ENCODE assay signal across 7 mouse cellular contexts in the genomic region with DNA sequence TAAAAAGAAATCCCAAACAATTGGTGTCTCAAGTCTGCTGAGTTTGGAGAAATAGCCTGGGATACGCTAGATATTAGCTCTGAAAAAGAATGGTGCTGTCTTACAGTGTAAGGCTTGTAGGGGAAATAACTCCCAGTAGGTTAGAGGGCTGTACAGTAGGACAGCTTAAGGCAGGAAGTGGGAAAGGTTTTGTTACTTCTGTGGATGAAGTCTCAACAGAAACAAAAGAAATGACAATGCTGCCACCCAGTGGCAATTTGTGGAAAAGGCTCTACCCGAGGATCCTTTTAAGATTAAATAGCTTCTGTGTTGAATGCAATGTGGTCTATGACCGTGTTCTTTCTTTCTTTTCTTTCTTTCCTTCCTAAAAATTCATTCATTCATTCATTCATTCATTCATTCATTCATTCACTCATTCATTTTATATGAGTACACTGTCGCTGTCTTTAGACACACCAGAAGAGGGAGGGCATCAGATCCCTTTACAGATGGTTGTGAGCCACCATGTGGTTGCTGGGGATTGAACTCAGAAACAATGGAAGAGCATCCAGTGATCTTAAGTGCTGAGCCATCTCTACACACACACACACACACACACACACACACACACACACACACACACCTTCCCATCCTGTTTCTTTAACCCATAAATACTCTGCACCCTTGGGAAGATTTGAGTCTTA. TPM values are rescaled to one million over a fixed set of nuclear protein-coding genes. Genes with fewer than 3 reads are reported as not detected.
A peak's percentile ranks its signal among the peaks of the same experiment; 100 is the strongest.
DNase-seq lines count a peak whose midpoint lies in the region; ATAC-seq lines count a peak whose summit lies in the region.

No protein-coding gene starts in this region.

- H3K36me3 ChIP-seq in midbrain, embryonic 13.5 days: no peaks in the 10 kb centered on the region

- no peaks in the 10 kb centered on the region for H3K27me3 ChIP-seq in midbrain, embryonic 13.5 days

- ATAC-seq in midbrain, embryonic 13.5 days: peak; percentile 83

- no peaks in the 10 kb centered on the region for H3K9me3 ChIP-seq in midbrain, embryonic 13.5 days

- intact Hi-C loops in gastrocnemius, postnatal 36 days (cut with DNase I): loop anchor here (10.0 kb wide), 1 partner anchor 274 kb away; a partner anchor contains a TSS
- intact Hi-C loops in left cerebral cortex, postnatal 36 days (cut with DNase I): loop anchor here (1.0 to 10.0 kb wide), 4 partner anchors 52 to 366 kb away; a partner anchor contains a TSS

- H3K4me3 ChIP-seq in midbrain, embryonic 13.5 days (replicated peaks): no peak overlapping the region

- no peak overlapping the region for H3K4me2 ChIP-seq in midbrain, embryonic 13.5 days (replicated peaks)

- 9% methylated on average over 4 of the region's 4 CpGs for WGBS in midbrain, embryonic 13.5 days

- no peaks in the 10 kb centered on the region for H3K4me1 ChIP-seq in midbrain, embryonic 13.5 days (replicated peaks)

- no peak overlapping the region for H3K9ac ChIP-seq in midbrain, embryonic 13.5 days (replicated peaks)

- DNase-seq in adrenal gland, adult 18-20 months (ENCODE audit: low spot score in 2 of 2): peak; percentile 72 to 76
- peak; percentile 86 for DNase-seq in embryo, embryonic 11 days
- peak; percentile 38 to 44 for DNase-seq in gastrocnemius, postnatal 36 days
- peak; percentile 53 for DNase-seq in kidney, adult 11 months
- DNase-seq in left cerebral cortex, postnatal 36 days (ENCODE audit: low spot score in 2 of 2): peak; percentile 61 to 66
- DNase-seq in spleen, adult 12 weeks (ENCODE audit: low spot score): peak; percentile 51

- no peak overlapping the region for H3K27ac ChIP-seq in midbrain, embryonic 13.5 days

RNA-seq across cellular contexts. Expression of a gene that starts 0.9 kb away (rescaled TPM):
- total RNA-seq in adrenal gland, adult 18-20 months (2021): not detected
- not detected for total RNA-seq in gastrocnemius, postnatal 36 days (2021)
- total RNA-seq in left cerebral cortex, postnatal 36 days (2021): not detected
- not detected in 2 replicates for polyA plus RNA-seq in midbrain, embryonic 13.5 days (2015; fragmentation: Nextera tagmentation; extraction: Ambion mirVana)

RNA-seq across cellular contexts. Expression of a gene that starts 6.6 kb away (rescaled TPM):
- total RNA-seq in adrenal gland, adult 18-20 months (2021): 1 to 10 TPM; 2.8 to 3.5 TPM
- 1 to 10 TPM in 1 of 2 experiments, under 1 TPM in 1; 0.71 to 1.1 TPM for total RNA-seq in gastrocnemius, postnatal 36 days (2021)
- 1 to 10 TPM; 6.7 to 7.2 TPM for total RNA-seq in left cerebral cortex, postnatal 36 days (2021)
- 44.8 and 49.4 TPM in 2 replicates for polyA plus RNA-seq in midbrain, embryonic 13.5 days (2015; fragmentation: Nextera tagmentation; extraction: Ambion mirVana)

RNA-seq across cellular contexts. Expression of a gene that starts 27.0 kb away (rescaled TPM):
- total RNA-seq in adrenal gland, adult 18-20 months (2021): 100 to 1,000 TPM; 612 to 654 TPM
- 100 to 1,000 TPM; 318 to 407 TPM for total RNA-seq in gastrocnemius, postnatal 36 days (2021)
- 100 to 1,000 TPM; 292 to 297 TPM for total RNA-seq in left cerebral cortex, postnatal 36 days (2021)
- 643 and 661 TPM in 2 replicates for polyA plus RNA-seq in midbrain, embryonic 13.5 days (2015; fragmentation: Nextera tagmentation; extraction: Ambion mirVana)

RNA-seq across cellular contexts. Expression of a gene that starts 50.4 kb away (rescaled TPM):
- 100 to 1,000 TPM; 228 to 248 TPM for total RNA-seq in adrenal gland, adult 18-20 months (2021)
- total RNA-seq in gastrocnemius, postnatal 36 days (2021): 10 to 100 TPM; 56.6 to 60.7 TPM
- 100 to 1,000 TPM; 120 to 131 TPM for total RNA-seq in left cerebral cortex, postnatal 36 days (2021)
- polyA plus RNA-seq in midbrain, embryonic 13.5 days (2015; fragmentation: Nextera tagmentation; extraction: Ambion mirVana): 443 and 496 TPM in 2 replicates
